Mouse (Mus musculus): ENCODE results near the gene Gm5346. TPM values are rescaled to one million over a fixed set of nuclear protein-coding genes. Genes with fewer than 3 reads are reported as not detected.

Gm5346 gene
- not detected for polyA plus RNA-seq (2014; fragmentation: Illumina TruSeq; extraction: RNeasy Lipid Tissue Mini Kit (QIAGEN cat#74804); ENCODE audit: low read depth, low replicate concordance)

DNA sequence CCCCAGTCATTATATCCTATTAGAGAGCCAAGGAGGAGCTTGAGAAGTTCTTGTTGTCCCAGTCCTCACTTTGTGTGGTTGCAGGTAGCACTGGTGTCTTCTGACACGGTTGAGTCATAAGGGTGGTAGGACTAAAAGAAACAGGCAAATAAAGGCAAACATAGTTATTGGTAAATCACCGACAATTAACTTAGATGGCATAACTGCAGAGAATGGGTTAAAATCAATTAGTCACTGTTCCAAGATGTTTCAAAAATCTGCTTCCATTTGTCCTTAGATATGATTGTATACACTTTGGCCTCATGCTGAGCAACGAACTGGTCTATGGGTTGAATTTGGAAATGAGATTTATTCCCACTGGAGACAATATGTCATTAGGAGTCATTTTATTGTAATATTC lies at the start of gene Gm5346:
Gm5346 (minus strand) TSS at position 101 of the 400 bp plus-strand sequence.

GRCm38 (mm10) chr8:43576607-43577006 lies 50.5 kb downstream of the Gm5346 start, which contains the start of gene Adam26a:
Gene Adam26a (minus strand): TSS chr8:43576707.

Other genes with a start within 250 kb of the Gm5346 start
- 0.30 TPM for gene Adam26b, start 99.2 kb downstream of the Gm5346 start, polyA plus RNA-seq (2014; fragmentation: Illumina TruSeq; extraction: RNeasy Lipid Tissue Mini Kit (QIAGEN cat#74804); ENCODE audit: low read depth, low replicate concordance)
- 0.56 TPM for gene Adam26a, start 50.6 kb downstream of the Gm5346 start, polyA plus RNA-seq (2014; fragmentation: Illumina TruSeq; extraction: RNeasy Lipid Tissue Mini Kit (QIAGEN cat#74804); ENCODE audit: low read depth, low replicate concordance)
- gene Adam34, start 82.8 kb upstream of the Gm5346 start, polyA plus RNA-seq (2014; fragmentation: Illumina TruSeq; extraction: RNeasy Lipid Tissue Mini Kit (QIAGEN cat#74804); ENCODE audit: low read depth, low replicate concordance): not detected